Mouse (Mus musculus): ENCODE results near the gene Gli1.

- TF ChIP-seq CTCF (IDR thresholded peaks at IDR 0.05; ENCODE audit: control insufficient read depth, insufficient read depth, insufficient replicate concordance, low read depth, low read length): no peak
- no peak for TF ChIP-seq POLR2A (IDR thresholded peaks at IDR 0.05; ENCODE audit: control insufficient read depth, low read depth, low read length)
Observed at GRCm38 (mm10) chr10:127381743-127382134, 40.0 kb upstream of the Gli1 start.

Measured in testis, adult 2 months (tissue).